Mouse (Mus musculus): Measurements from ENCODE around the gene Zfp385a. TPM values are rescaled to one million over a fixed set of nuclear protein-coding genes. Genes with fewer than 3 reads are reported as not detected.

The Zfp385a gene
- total RNA-seq (2015) (11.5 and 12.4 TPM in 2 replicates), total RNA-seq (2017) (2.0 and 3.2 TPM in 2 replicates)

- ATAC-seq (replicated peaks; ENCODE audit: poor library complexity) = peak; percentile 58
Observed at GRCm38 (mm10) chr15:103339961-103340337, at the start of gene Zfp385a. Zfp385a (minus strand) TSS chr15:103340093.

GRCm38 (mm10) chr15:103388556-103389145 lies 48.8 kb upstream of the Zfp385a start:
- ATAC-seq (replicated peaks; ENCODE audit: poor library complexity) = peak; percentile 99

GRCm38 (mm10) chr15:103383771-103384488 lies 44.0 kb upstream of the Zfp385a start:
- no peak for ATAC-seq (replicated peaks; ENCODE audit: poor library complexity)

- ATAC-seq (replicated peaks; ENCODE audit: poor library complexity) = no peak; the same call in 1 of the 2 replicates
Observed at GRCm38 (mm10) chr15:103382795-103383406, 43.0 kb upstream of the Zfp385a start.

GRCm38 (mm10) chr15:103382075-103382474 lies 42.2 kb upstream of the Zfp385a start:
- ATAC-seq (replicated peaks; ENCODE audit: poor library complexity) = no peak

GRCm38 (mm10) chr15:103378665-103379356 lies 38.9 kb upstream of the Zfp385a start:
- ATAC-seq (replicated peaks; ENCODE audit: poor library complexity) = 0 out of 2 replicates have a peak, but pooled peaks have one; percentile 15

GRCm38 (mm10) chr15:103377752-103378664 lies 38.1 kb upstream of the Zfp385a start:
- ATAC-seq (replicated peaks; ENCODE audit: poor library complexity) = no peak

GRCm38 (mm10) chr15:103376837-103377269 lies 37.0 kb upstream of the Zfp385a start:
- 0 out of 2 replicates have a peak, but pooled peaks have one; percentile 29 for ATAC-seq (replicated peaks; ENCODE audit: poor library complexity)

- ATAC-seq (replicated peaks; ENCODE audit: poor library complexity) = no peak
Observed at GRCm38 (mm10) chr15:103375112-103375800, 35.4 kb upstream of the Zfp385a start.

GRCm38 (mm10) chr15:103372461-103372860 lies 32.6 kb upstream of the Zfp385a start:
- no peak for ATAC-seq (replicated peaks; ENCODE audit: poor library complexity)

GRCm38 (mm10) chr15:103371741-103372140 lies 31.8 kb upstream of the Zfp385a start:
- ATAC-seq (replicated peaks; ENCODE audit: poor library complexity) = no peak

- no peak for ATAC-seq (replicated peaks; ENCODE audit: poor library complexity)
Observed at GRCm38 (mm10) chr15:103371208-103371607, 31.3 kb upstream of the Zfp385a start.

GRCm38 (mm10) chr15:103370462-103370861 lies 30.6 kb upstream of the Zfp385a start:
- ATAC-seq (replicated peaks; ENCODE audit: poor library complexity) = peak; percentile 81

GRCm38 (mm10) chr15:103369123-103369522 lies 29.2 kb upstream of the Zfp385a start:
- ATAC-seq (replicated peaks; ENCODE audit: poor library complexity) = no peak

- no peak for ATAC-seq (replicated peaks; ENCODE audit: poor library complexity)
Observed at GRCm38 (mm10) chr15:103368179-103368940, 28.5 kb upstream of the Zfp385a start.

- ATAC-seq (replicated peaks; ENCODE audit: poor library complexity) = peak; percentile 10
Observed at GRCm38 (mm10) chr15:103366376-103367149, 26.7 kb upstream of the Zfp385a start, which contains the start of gene Itga5. Itga5 (minus strand) TSS chr15:103366763.

- peak; percentile 16; the same call in 1 of the 2 replicates for ATAC-seq (replicated peaks; ENCODE audit: poor library complexity)
Observed at GRCm38 (mm10) chr15:103365471-103366375, 25.8 kb upstream of the Zfp385a start.
